Mouse (Mus musculus) cerebellum, adult 2 months (tissue): ENCODE data around the gene Lingo2.

Source experiments
- CTCF ChIP-seq: fragments of 200-500 bp; IDR thresholded peaks from 2 replicates; pipeline ENCODE4 v1.5.1; 2011; ENCODE audit warnings: low read depth, mild to moderate bottlenecking, control low read depth, low read length, moderate library complexity, borderline replicate concordance; ENCODE audit not compliant: insufficient read depth
- POLR2A ChIP-seq: fragments of 200-500 bp; IDR thresholded peaks from 2 replicates; pipeline ENCODE4 v1.6.1; 2011; ENCODE audit warnings: low read length, control low read depth, borderline replicate concordance; ENCODE audit not compliant: insufficient read depth

GRCm38 (mm10) chr4:36540664-36541360 lies 410.7 kb downstream of the Lingo2 start:
- no peak for TF ChIP-seq CTCF
- TF ChIP-seq POLR2A: no peak
